In the genomic region with DNA sequence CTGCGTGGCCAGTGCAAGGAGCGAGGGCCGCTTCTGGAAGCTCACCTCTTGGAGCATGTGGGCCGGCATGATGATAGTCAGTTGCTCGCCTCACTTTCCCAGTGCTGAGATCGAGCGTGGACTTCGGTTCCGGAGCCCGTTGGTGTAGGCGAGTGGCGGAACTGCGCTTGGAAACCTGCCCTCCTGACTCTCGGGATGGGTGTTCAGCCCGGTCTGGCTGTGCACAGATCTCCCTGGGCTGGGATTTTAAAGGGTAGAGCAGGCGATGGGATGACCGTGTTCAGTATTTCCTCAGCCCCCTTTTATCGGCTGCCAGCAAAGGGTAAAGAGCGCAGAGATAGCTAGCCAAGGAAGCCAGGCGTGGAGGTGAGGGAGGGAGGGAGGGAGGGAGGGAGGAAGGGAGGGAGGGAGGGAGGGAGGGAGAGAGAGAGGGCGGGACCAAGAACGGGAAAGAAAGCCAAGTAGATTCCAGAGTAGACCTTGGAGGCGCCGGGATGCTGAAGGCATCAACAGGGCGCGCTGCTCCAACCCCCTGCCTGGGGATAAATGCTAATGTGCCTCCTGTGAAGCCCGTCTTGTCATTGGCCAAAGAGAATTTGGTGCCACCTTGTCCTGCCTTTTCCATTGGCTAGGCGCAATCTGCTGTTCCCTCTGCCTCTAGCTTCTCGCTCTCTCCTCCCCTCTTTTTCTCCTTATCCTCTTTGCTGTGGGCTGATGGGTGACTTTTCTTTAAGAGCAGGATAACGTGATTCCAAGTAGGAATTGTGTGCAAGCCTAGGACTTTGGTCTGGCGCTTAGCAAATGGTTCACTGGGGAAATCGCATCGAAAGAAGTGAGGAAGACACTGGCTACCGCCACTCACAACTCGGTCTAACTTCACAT, we compare ENCODE assay signal across 9 mouse cellular contexts. TPM values are rescaled to one million over a fixed set of nuclear protein-coding genes. Genes with fewer than 3 reads are reported as not detected.
A peak's percentile ranks its signal among the peaks of the same experiment; 100 is the strongest.
DNase-seq lines count a peak whose midpoint lies in the region; ATAC-seq and TF ChIP-seq lines count a peak whose summit lies in the region.
"Had no signal": no experiment of that assay in that cellular context is flagged by ENCODE, and none has a peak within 500 bp of the region (broad histone marks: within the 10 kb centered on the region; RNA-seq: fewer than 3 reads in every experiment).

A gene (minus strand): TSS at position 539 of the 882 bp plus-strand sequence.

- WGBS in embryonic facial prominence, embryonic 10.5 days = under 1% methylated on average over 34 of the region's 35 CpGs
- WGBS in intestine, postnatal 0 days = under 1% methylated on average over 35 of the region's 35 CpGs
- 0% methylated on average over 34 of the region's 35 CpGs for WGBS in midbrain, embryonic 12.5 days

- H3K36me3 ChIP-seq in embryonic facial prominence, embryonic 10.5 days (replicated peaks) = peaks cover 36% of the 10 kb centered on the region
- H3K36me3 ChIP-seq in intestine, postnatal 0 days (ENCODE audit: control insufficient read depth, insufficient read depth) = no peaks in the 10 kb centered on the region; the same call in 1 of the 2 replicates
- 0 out of 2 replicates have a peak, but pooled peaks cover 7% of the 10 kb centered on the region for H3K36me3 ChIP-seq in midbrain, embryonic 12.5 days

- H3K4me2 ChIP-seq in intestine, postnatal 0 days (replicated peaks; ENCODE audit: low read depth) = peak within 1 kb of the TSS; percentile 79
- peak within 1 kb of the TSS; percentile 92 for H3K4me2 ChIP-seq in midbrain, embryonic 12.5 days (replicated peaks)

- H3K27ac ChIP-seq in embryonic facial prominence, embryonic 10.5 days (replicated peaks) = peak within 1 kb of the TSS; percentile 89
- peak within 1 kb of the TSS; percentile 50; the same call in 1 of the 2 replicates for H3K27ac ChIP-seq in intestine, postnatal 0 days (ENCODE audit: low read depth, low read length)
- H3K27ac ChIP-seq in midbrain, embryonic 12.5 days (replicated peaks) = peak within 1 kb of the TSS; percentile 86

- peaks cover 32% of the 10 kb centered on the region for H3K4me1 ChIP-seq in embryonic facial prominence, embryonic 10.5 days
- peaks cover 3% of the 10 kb centered on the region for H3K4me1 ChIP-seq in intestine, postnatal 0 days (replicated peaks; ENCODE audit: control insufficient read depth, insufficient read depth, low read length)
- H3K4me1 ChIP-seq in midbrain, embryonic 12.5 days = peaks cover 23% of the 10 kb centered on the region

- intact Hi-C loops in left cerebral cortex, postnatal 36 days (cut with DNase I) = loop anchor here (5.0 kb wide), 2 partner anchors 110 to 160 kb away; no protein-coding TSS in a partner anchor

- no peaks in the 10 kb centered on the region for H3K9me3 ChIP-seq in embryonic facial prominence, embryonic 10.5 days
- H3K9me3 ChIP-seq in intestine, postnatal 0 days (ENCODE audit: control insufficient read depth) = no peaks in the 10 kb centered on the region
- H3K9me3 ChIP-seq in midbrain, embryonic 12.5 days = no peaks in the 10 kb centered on the region

- peak; percentile 15 for DNase-seq in thymus, postnatal 4 days
- no peak for DNase-seq in thymus, adult 18-20 months
- DNase-seq in embryonic facial prominence, embryonic 10.5 days (ENCODE audit: low spot score) = peak; percentile 90
- no peak for DNase-seq in gonadal fat pad, adult 2 months (ENCODE audit: low read depth)
- peak; percentile 68 to 72 for DNase-seq in left cerebral cortex, postnatal 36 days (ENCODE audit: low spot score in 2 of 2)
- DNase-seq in spleen, adult 18-20 months = peak; percentile 59

- TF ChIP-seq CTCF in intestine, postnatal 0 days (IDR thresholded peaks at IDR 0.05; ENCODE audit: low read depth) = no peak

- H3K4me3 ChIP-seq in embryonic facial prominence, embryonic 10.5 days = peak within 1 kb of the TSS; percentile 64
- H3K4me3 ChIP-seq in intestine, postnatal 0 days (ENCODE audit: low read depth, low read length) = peak within 1 kb of the TSS; percentile 42
- H3K4me3 ChIP-seq in midbrain, embryonic 12.5 days = peak within 1 kb of the TSS; percentile 55

- ATAC-seq in intestine, postnatal 0 days = peak; percentile 66
- peak; percentile 94 for ATAC-seq in midbrain, embryonic 12.5 days (ENCODE audit: low FRiP score, low read depth)
- ATAC-seq: Patski had no signal

- peaks cover 12% of the 10 kb centered on the region; the same call in 1 of the 2 replicates for H3K27me3 ChIP-seq in embryonic facial prominence, embryonic 10.5 days (replicated peaks; ENCODE audit: low read depth, poor library complexity, severe bottlenecking)
- H3K27me3 ChIP-seq in intestine, postnatal 0 days (replicated peaks; ENCODE audit: control insufficient read depth, insufficient read depth, low read length) = no peaks in the 10 kb centered on the region
- H3K27me3 ChIP-seq in midbrain, embryonic 12.5 days = peaks cover 16% of the 10 kb centered on the region

- peak within 1 kb of the TSS; percentile 42; the same call in 1 of the 2 replicates for H3K9ac ChIP-seq in intestine, postnatal 0 days (ENCODE audit: low read depth, low read length)
- peak within 1 kb of the TSS; percentile 65 for H3K9ac ChIP-seq in midbrain, embryonic 12.5 days (replicated peaks)

RNA-seq across cellular contexts. Expression of the gene that starts here (rescaled TPM):
- 15.3 and 17.9 TPM in 2 replicates for polyA plus RNA-seq in embryonic facial prominence, embryonic 10.5 days (2016; fragmentation: Nextera tagmentation; extraction: Ambion mirVana)
- 3,525 and 4,693 TPM in 2 replicates for polyA plus RNA-seq in gonadal fat pad, adult 2 months (2012; rRNA removed)
- 1.5 and 2.6 TPM in 2 replicates for polyA plus RNA-seq in intestine, postnatal 0 days (2015; fragmentation: Nextera tagmentation; extraction: Ambion mirVana)
- 100 to 1,000 TPM; 141 to 168 TPM for total RNA-seq in left cerebral cortex, postnatal 36 days (2021)
- 11.1 and 11.9 TPM in 2 replicates for polyA plus RNA-seq in midbrain, embryonic 12.5 days (2016; fragmentation: Nextera tagmentation; extraction: Ambion mirVana)

Comparison
In these comparisons a context has a peak if more than half of its experiments do, and no peak if none do; other contexts are left out.
1. RNA of the gene that starts here (polyA plus RNA-seq): 3,525 to 4,693 TPM in gonadal fat pad, adult 2 months; 15.3 to 17.9 TPM in embryonic facial prominence, embryonic 10.5 days, 11.1 to 11.9 TPM in midbrain, embryonic 12.5 days and 1.5 to 2.6 TPM in intestine, postnatal 0 days; every median in the first group is over 100 times any median in the second.
2. DNase-seq: peak in thymus, postnatal 4 days (single experiment), embryonic facial prominence, embryonic 10.5 days (single experiment), left cerebral cortex, postnatal 36 days (2 of 2) and spleen, adult 18-20 months (2 of 2); none in thymus, adult 18-20 months (0 of 2) and gonadal fat pad, adult 2 months (single experiment).
3. Peak in every context shown above with its lines, with median percentiles within 50 percentile points of each other: H3K27ac ChIP-seq and H3K4me3 ChIP-seq.